ENCODE assay signal across 13 mouse cellular contexts in the genomic region with DNA sequence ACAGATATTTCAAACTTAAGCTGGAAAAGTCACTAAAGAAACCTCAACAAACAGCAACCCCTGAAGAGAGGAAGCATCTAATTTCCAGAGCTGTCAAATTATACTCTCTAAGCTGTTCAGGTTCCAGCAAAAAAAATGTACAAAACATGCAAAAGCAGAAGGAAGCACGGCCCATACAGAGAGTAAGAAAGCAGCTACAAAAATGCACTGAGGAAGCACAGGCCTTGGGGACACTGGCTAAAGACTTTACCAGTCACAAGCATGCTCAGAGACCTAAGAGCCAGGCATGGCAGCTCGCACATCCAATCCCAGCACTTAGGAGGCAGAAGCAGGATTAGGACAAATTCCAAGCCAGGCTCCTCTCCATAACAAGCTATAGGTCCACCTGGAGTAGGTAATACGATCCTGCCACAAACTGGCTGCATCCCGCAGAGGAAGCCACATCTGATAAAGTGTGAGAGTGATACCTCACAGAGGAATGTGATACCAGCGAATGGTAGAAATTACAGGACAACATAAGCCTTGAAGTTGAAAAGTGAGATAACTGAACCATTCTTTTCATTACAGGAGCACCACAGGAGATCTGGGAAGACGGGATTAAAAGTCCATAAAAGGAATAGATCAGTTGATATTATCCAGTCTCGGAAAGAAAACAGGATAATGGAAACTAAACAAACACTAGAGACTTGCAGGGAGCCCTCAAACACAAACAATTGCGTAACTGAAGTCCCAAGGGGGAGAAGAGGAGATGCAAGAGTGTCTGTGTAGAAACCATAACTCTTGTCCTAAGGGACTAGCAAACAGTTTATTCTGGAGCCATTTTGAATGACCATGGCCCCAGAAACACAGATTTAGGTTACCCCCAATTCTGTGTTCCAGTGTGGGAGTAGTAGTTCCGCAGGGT. TPM values are rescaled to one million over a fixed set of nuclear protein-coding genes. Genes with fewer than 3 reads are reported as not detected.
A peak's percentile ranks its signal among the peaks of the same experiment; 100 is the strongest.
DNase-seq lines count a peak whose midpoint lies in the region; ATAC-seq lines count a peak whose summit lies in the region.
"Had no signal": no experiment of that assay in that cellular context is flagged by ENCODE, and none has a peak within 500 bp of the region (broad histone marks: within the 10 kb centered on the region; RNA-seq: fewer than 3 reads in every experiment).

No protein-coding gene starts in this region.

- no peak overlapping the region for H3K4me3 ChIP-seq in kidney, embryonic 16.5 days (ENCODE audit: low read length)
- no peak overlapping the region for H3K4me3 ChIP-seq in kidney, embryonic 14.5 days (ENCODE audit: low read length)
- no peak overlapping the region for H3K4me3 ChIP-seq in intestine, embryonic 15.5 days (replicated peaks)
- H3K4me3 ChIP-seq in stomach, embryonic 14.5 days (ENCODE audit: low read depth, low read length), result no peak overlapping the region
- H3K4me3 ChIP-seq: hindbrain, embryonic 15.5 days had no signal

- no peaks in the 10 kb centered on the region for H3K27me3 ChIP-seq in kidney, embryonic 16.5 days (ENCODE audit: insufficient read depth, low read length)
- H3K27me3 ChIP-seq in kidney, embryonic 14.5 days (ENCODE audit: control insufficient read depth, insufficient read depth, low read length), result no peaks in the 10 kb centered on the region
- H3K27me3 ChIP-seq in intestine, embryonic 15.5 days (replicated peaks), result no peaks in the 10 kb centered on the region
- H3K27me3 ChIP-seq in stomach, embryonic 14.5 days (ENCODE audit: control insufficient read depth, insufficient read depth, low read length), result no peaks in the 10 kb centered on the region
- H3K27me3 ChIP-seq: hindbrain, embryonic 15.5 days had no signal

- no peak overlapping the region; the same call in 1 of the 2 replicates for H3K9ac ChIP-seq in kidney, embryonic 16.5 days (replicated peaks; ENCODE audit: low read length)
- H3K9ac ChIP-seq in kidney, embryonic 14.5 days (ENCODE audit: low read depth, low read length), result no peak overlapping the region
- no peak overlapping the region for H3K9ac ChIP-seq in intestine, embryonic 15.5 days
- no peak overlapping the region for H3K9ac ChIP-seq in stomach, embryonic 14.5 days (replicated peaks; ENCODE audit: low read depth, low read length)
- H3K9ac ChIP-seq: hindbrain, embryonic 15.5 days had no signal

- H3K9me3 ChIP-seq in kidney, embryonic 16.5 days (ENCODE audit: low read length), result no peaks in the 10 kb centered on the region
- H3K9me3 ChIP-seq in kidney, embryonic 14.5 days (ENCODE audit: control insufficient read depth, low read length), result no peaks in the 10 kb centered on the region
- H3K9me3 ChIP-seq in intestine, embryonic 15.5 days, result no peaks in the 10 kb centered on the region
- H3K9me3 ChIP-seq in stomach, embryonic 14.5 days (ENCODE audit: control insufficient read depth, low read depth, low read length), result no peaks in the 10 kb centered on the region
- H3K9me3 ChIP-seq: hindbrain, embryonic 15.5 days had no signal

- ATAC-seq in kidney, embryonic 16.5 days (ENCODE audit: low FRiP score, low TSS enrichment), result no peak
- no peak for ATAC-seq in kidney, embryonic 14.5 days (ENCODE audit: low FRiP score, low TSS enrichment)
- ATAC-seq in intestine, embryonic 15.5 days, result no peak
- ATAC-seq in stomach, embryonic 14.5 days (ENCODE audit: insufficient number of reproducible peaks, insufficient read depth, low FRiP score, low read depth), result no peak
- ATAC-seq: activated CD4-positive, CD25-positive, alpha-beta regulatory T cell, adult 4 months had no signal

- H3K36me3 ChIP-seq in kidney, embryonic 16.5 days (ENCODE audit: insufficient read depth, low read length), result no peaks in the 10 kb centered on the region
- no peaks in the 10 kb centered on the region for H3K36me3 ChIP-seq in kidney, embryonic 14.5 days (ENCODE audit: control insufficient read depth, insufficient read depth, low read length)
- H3K36me3 ChIP-seq in intestine, embryonic 15.5 days, result no peaks in the 10 kb centered on the region
- no peaks in the 10 kb centered on the region for H3K36me3 ChIP-seq in stomach, embryonic 14.5 days (ENCODE audit: control insufficient read depth, insufficient read depth, low read length)
- H3K36me3 ChIP-seq: hindbrain, embryonic 15.5 days had no signal

- no peak overlapping the region for H3K4me2 ChIP-seq in kidney, embryonic 16.5 days (replicated peaks; ENCODE audit: low read depth, low read length)
- H3K4me2 ChIP-seq in kidney, embryonic 14.5 days (replicated peaks; ENCODE audit: low read depth, low read length), result no peak overlapping the region
- no peak overlapping the region for H3K4me2 ChIP-seq in intestine, embryonic 15.5 days (replicated peaks)
- no peak overlapping the region for H3K4me2 ChIP-seq in stomach, embryonic 14.5 days (replicated peaks; ENCODE audit: low read depth, low read length)
- H3K4me2 ChIP-seq: hindbrain, embryonic 15.5 days had no signal

- WGBS in kidney, embryonic 16.5 days, result 37% methylated on average over 9 of the region's 9 CpGs
- 39% methylated on average over 9 of the region's 9 CpGs for WGBS in kidney, embryonic 14.5 days
- 43% methylated on average over 9 of the region's 9 CpGs for WGBS in intestine, embryonic 15.5 days
- 43% methylated on average over 9 of the region's 9 CpGs for WGBS in stomach, embryonic 14.5 days

- peak overlapping the region; percentile 52 for H3K27ac ChIP-seq in kidney, embryonic 16.5 days (ENCODE audit: low read length)
- no peak overlapping the region for H3K27ac ChIP-seq in kidney, embryonic 14.5 days (ENCODE audit: low read depth, low read length)
- H3K27ac ChIP-seq in intestine, embryonic 15.5 days, result peak overlapping the region; percentile 49
- H3K27ac ChIP-seq in stomach, embryonic 14.5 days (ENCODE audit: low read length), result peak overlapping the region; percentile 52; the same call in 1 of the 2 replicates
- H3K27ac ChIP-seq: hindbrain, embryonic 15.5 days had no signal

- peaks cover 45% of the 10 kb centered on the region for H3K4me1 ChIP-seq in kidney, embryonic 16.5 days (ENCODE audit: insufficient read depth, low read length)
- peaks cover 7% of the 10 kb centered on the region for H3K4me1 ChIP-seq in kidney, embryonic 14.5 days (ENCODE audit: control insufficient read depth, insufficient read depth, low read length)
- H3K4me1 ChIP-seq in intestine, embryonic 15.5 days (replicated peaks), result peaks cover 24% of the 10 kb centered on the region
- peaks cover 48% of the 10 kb centered on the region for H3K4me1 ChIP-seq in stomach, embryonic 14.5 days (ENCODE audit: control insufficient read depth, insufficient read depth, low read length)

- peak; percentile 24 for DNase-seq in embryo, embryonic 10 days (ENCODE audit: low spot score)
- DNase-seq in embryo, embryonic 11 days, result no peak
- no peak for DNase-seq in adrenal gland, postnatal 14 days
- DNase-seq in c-Kit-positive CD71-positive TER-119-positive erythroid progenitor cells, embryonic 14.5 days (ENCODE audit: low spot score), result no peak
- DNase-seq: cerebellum, postnatal 25 days; gastrocnemius, postnatal 10 days; thymus, postnatal 36 days had no signal

RNA-seq across cellular contexts. Expression of a gene that starts 4.8 kb away (rescaled TPM):
- 7.9 and 10.9 TPM in 2 replicates for polyA plus RNA-seq in kidney, embryonic 16.5 days (2015; fragmentation: Nextera tagmentation; extraction: Ambion mirVana)
- polyA plus RNA-seq in kidney, embryonic 14.5 days (2014; fragmentation: Nextera tagmentation; extraction: Ambion mirVana), result 3.9 and 4.2 TPM in 2 replicates
- polyA plus RNA-seq in intestine, embryonic 15.5 days (2015; fragmentation: Nextera tagmentation; extraction: Ambion mirVana), result 23.7 and 26.0 TPM in 2 replicates
- 23.6 and 23.7 TPM in 2 replicates for polyA plus RNA-seq in stomach, embryonic 14.5 days (2014; fragmentation: Nextera tagmentation; extraction: Ambion mirVana)
- total RNA-seq in adrenal gland, postnatal 14 days (2021), result 1.7 and 2.5 TPM in 2 replicates
- polyA plus RNA-seq: activated CD4-positive, CD25-positive, alpha-beta regulatory T cell, adult 4 months had no signal

RNA-seq across cellular contexts. Expression of a gene that starts 51.7 kb away (rescaled TPM):
- 312 and 350 TPM in 2 replicates for polyA plus RNA-seq in kidney, embryonic 16.5 days (2015; fragmentation: Nextera tagmentation; extraction: Ambion mirVana)
- polyA plus RNA-seq in kidney, embryonic 14.5 days (2014; fragmentation: Nextera tagmentation; extraction: Ambion mirVana), result 241 and 398 TPM in 2 replicates
- 275 and 293 TPM in 2 replicates for polyA plus RNA-seq in intestine, embryonic 15.5 days (2015; fragmentation: Nextera tagmentation; extraction: Ambion mirVana)
- 323 and 344 TPM in 2 replicates for polyA plus RNA-seq in stomach, embryonic 14.5 days (2014; fragmentation: Nextera tagmentation; extraction: Ambion mirVana)
- total RNA-seq in adrenal gland, postnatal 14 days (2021), result 188 and 195 TPM in 2 replicates
